Mouse (Mus musculus) CD8-positive naive resting alpha-beta T cell, adult 2 months (primary cell): ENCODE results near the gene Shc3.

Experiments used
- DNase-seq, 2 experiments: peaks; one replicate each; pipeline ENCODE4 v3.0.0; 2022; ENCODE audit warnings: low read depth in 2 of 2, low spot score in 2 of 2

Gene Shc3

DNA sequence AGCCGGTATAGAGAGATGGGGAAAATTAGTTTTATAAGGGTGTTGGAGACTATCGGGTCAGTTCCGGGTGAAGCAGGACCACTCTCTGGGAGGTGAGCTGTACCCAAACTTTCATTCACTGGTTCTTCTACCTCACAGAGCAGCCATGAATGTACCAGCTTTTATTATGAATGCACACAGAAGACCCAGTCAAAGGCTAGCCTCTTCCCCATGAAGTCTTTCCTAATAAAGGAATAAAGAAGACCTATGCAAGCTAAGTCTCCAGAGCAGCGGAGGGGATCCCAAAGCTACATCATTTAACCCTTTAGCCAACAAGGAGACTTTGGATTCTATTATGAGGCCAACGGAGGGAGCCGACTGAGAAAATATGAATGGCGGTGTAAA is 458 bp upstream of the Shc3 start:
- no peak for DNase-seq

- DNase-seq = no peak
Measured at GRCm38 (mm10) chr13:51568501-51568901, 718 bp downstream of the Shc3 start.

DNA sequence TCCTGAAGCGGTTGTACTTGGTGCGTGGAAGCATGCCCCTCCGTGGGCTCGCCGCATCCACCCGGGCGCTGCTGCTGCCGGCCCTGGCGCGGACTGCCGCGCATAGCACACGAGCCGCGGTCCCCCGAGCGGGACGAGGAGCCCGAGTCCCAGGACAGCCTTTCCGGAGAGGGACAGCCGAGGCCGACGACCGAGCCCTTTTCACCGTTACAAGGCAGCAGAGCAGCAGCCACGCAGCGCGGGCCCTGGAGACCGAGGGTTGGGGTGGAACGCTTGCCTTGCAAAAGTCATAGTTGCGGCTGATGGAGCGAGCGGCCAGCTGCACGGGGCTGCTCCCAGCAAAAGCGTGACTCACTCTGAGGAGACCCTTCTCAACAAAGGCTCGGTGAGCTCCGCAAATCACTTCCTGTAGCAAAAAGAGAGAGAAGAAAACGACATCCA is 1.8 kb downstream of the Shc3 start:
- DNase-seq = no peak

DNA sequence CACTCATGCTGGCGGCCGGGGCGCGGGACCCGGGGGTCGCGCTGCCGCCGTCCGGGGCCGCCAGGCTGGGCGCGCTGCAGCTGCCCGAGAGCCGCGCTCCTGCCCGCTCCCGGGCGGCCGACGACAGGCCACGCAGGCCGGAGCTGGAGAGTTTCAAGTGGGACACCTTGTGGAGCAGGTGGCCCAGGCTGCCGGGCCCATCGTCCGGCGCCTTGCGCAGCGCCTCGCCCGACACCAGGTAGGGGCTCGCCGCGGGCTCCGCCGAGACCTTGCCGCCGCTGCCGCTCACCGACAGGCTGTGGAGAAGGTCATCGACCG is 2.2 kb downstream of the Shc3 start:
- no peak for DNase-seq

DNA sequence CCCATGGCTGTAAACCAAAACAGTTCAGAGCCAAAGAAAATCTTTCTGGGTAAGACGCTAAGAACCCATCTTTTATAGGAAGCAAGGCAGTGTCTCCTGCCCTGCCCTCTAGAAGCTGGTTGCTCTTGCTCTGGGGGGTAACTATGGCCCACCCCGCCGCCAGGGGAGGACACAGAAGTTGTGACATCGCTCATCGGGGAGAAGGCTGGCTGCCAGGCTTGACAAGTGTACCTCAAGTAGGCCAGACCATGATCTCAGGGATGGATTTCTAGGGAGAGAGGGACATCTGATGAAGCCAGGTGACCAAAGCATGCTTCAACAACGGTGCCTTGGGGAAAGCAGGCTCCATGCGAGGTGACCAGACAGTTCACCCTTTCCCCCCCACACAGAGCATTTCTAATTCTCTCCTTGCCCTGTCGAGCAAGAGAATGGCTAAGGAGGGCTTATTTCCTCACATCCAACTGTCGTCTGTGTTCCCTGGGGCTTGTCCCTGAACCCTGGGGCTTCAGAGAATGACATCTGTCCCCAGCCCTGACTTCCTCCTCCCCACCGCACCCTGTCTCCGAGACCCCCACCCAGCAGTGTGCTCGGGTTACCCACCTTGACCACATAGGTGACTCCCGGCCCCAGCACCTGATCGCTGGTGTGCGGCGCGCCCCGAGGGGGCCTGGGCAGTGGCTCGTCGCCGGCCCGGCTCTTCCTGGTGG is 2.7 kb downstream of the Shc3 start:
- no peak for DNase-seq

GRCm38 (mm10) chr13:51564741-51565140 is 4.5 kb downstream of the Shc3 start:
- DNase-seq = no peak

DNA sequence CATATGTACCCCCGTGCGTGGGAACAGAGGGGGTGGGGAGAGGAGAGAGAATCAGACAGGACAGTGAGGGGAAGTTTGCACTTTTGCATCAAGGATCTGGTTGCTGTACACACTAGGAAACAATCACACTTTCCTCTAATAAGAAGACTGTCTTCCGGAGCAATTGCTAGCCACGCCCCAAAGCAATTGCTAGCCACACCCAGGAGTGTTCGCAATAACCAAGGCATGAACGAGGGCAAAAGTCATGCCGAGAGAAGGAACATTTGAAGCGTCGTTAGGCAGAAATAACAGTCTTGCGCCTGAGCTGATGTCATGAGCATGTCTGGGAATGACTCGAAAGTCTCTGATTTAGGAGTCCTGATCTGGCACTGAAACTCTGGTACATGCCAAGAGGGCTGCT is 15.9 kb downstream of the Shc3 start:
- no peak for DNase-seq

DNA sequence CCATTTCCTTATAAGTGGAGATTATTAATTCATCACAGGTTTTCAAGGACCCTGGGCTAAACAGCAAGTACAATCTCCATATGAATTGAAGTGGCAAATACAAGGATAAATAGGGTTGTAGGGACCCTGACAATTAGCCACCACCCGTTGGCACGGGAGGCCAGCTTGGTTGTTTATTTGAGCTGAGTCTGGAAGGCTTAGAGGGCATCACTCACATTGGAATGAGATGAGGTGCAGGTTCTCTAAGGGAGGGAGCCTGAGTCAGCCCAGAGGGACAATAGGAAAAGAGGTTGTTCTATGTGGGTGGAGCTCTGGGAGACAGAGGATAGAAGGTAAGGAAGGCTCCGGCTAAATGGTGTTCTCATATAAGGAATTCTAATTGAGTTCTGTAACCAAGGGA is 17.0 kb downstream of the Shc3 start:
- no peak for DNase-seq

DNA sequence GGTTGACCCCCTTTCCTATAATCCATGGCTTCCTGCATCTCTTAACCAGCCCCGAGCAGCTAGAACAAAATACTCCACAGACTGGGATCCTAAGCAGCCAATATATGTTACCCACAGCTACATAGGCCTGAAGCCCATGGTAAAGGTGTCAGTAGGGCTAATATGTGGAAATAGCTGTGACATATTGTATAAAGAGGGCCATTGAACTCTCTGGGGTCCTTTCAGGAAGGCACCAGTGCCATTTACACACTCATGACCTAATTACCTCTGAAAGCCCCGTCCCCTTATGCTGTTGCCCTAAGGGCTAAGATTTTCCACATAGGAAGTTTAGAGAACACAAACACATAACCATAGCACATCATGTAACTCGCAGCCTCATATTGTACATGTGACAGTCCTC is 17.4 kb downstream of the Shc3 start:
- no peak for DNase-seq

GRCm38 (mm10) chr13:51539816-51540215 is 29.4 kb downstream of the Shc3 start:
- no peak for DNase-seq

- no peak for DNase-seq
Measured at GRCm38 (mm10) chr13:51535326-51535725, 33.9 kb downstream of the Shc3 start.

GRCm38 (mm10) chr13:51526480-51526879 is 42.7 kb downstream of the Shc3 start:
- no peak for DNase-seq

GRCm38 (mm10) chr13:51524316-51524715 is 44.9 kb downstream of the Shc3 start:
- no peak for DNase-seq

DNA sequence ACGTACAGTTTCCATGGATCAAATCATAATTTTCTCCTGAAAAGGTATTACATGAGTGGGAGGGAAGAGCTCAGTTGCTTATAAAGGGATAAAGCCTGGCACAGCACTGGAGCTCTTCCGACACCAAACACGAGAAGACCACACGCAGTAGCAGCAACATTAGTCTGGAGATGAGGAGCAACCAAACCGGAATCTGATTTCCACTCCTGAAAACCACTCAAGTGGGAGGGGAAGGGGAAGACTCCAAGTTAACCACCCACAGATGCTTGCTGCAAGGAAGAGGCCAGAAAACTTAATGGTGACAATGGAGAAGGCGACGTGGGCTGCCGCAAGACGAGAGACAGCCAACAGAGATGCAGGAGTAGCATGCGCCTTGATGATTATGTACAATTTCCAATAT is 45.9 kb downstream of the Shc3 start:
- no peak for DNase-seq

- DNase-seq = no peak
Measured at GRCm38 (mm10) chr13:51518880-51519279, 50.3 kb downstream of the Shc3 start.

DNA sequence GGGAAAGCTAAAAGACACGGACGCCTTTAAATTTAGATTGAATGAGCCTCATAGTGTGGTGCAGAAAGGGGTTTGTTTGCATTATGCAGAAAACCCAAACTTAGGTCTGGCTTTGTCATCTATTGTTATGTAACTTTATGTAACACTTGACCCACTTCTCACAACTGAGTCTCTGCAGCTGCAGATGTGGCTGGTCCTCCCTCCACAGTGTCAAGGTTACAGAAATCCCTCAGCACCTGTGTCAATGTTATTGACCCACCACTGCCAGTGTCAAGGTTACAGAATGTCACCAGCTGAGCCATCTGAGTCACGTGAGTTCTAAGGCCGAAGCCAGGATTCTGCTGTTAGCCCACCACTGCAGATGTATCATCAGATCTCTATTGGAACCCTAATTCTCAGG is 51.3 kb downstream of the Shc3 start:
- DNase-seq = no peak

DNA sequence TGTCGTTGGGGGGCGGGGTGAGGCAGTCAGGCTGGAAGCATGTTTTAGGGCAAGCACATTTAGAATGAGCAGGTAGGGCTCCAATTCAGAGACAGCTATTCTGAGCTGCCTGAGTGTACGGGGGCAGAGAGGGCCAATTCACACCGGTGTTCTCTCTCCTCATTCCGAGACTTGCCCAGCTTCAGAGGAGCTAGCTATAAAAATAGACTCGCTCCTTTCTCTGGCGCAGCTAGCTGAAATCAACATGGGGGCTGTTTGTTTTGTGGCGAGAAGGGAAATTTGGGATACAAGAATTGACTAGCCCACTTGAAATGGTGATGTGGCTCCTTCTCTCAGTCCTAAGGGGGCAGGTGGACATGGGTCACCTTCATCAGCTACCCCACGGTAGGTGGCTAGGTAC is 60.4 kb downstream of the Shc3 start:
- no peak for DNase-seq

DNA sequence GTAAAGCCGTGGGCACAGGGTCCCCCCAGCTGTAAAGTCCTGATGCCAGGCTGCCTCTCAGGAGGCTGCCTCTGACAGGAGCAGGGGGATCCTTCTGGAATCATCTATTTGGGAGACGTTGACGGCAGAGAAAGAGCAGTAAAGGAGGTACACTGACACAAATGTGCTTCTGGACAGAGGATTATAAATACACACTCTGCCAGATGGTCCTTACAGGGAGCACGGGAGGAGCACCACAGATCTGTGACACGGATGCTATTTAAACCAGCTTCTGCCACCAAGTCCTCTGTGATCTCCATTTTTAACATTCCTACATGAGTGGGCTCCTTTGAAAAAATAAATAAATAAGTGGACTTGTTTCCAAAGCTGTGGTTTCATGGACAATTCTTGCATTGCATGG is 63.5 kb downstream of the Shc3 start:
- no peak for DNase-seq

GRCm38 (mm10) chr13:51499769-51500168 is 69.5 kb downstream of the Shc3 start:
- DNase-seq = no peak

- no peak for DNase-seq
Measured at GRCm38 (mm10) chr13:51493676-51494075, 75.5 kb downstream of the Shc3 start.

GRCm38 (mm10) chr13:51491649-51492435 is 77.4 kb downstream of the Shc3 start:
- DNase-seq = no peak

GRCm38 (mm10) chr13:51490195-51490594 is 79.0 kb downstream of the Shc3 start:
- DNase-seq = no peak

- DNase-seq = no peak
Measured at GRCm38 (mm10) chr13:51488945-51489344, 80.3 kb downstream of the Shc3 start.
